Mouse (Mus musculus): ENCODE data around the gene Pxdn. TPM values are rescaled to one million over a fixed set of nuclear protein-coding genes. Genes with fewer than 3 reads are reported as not detected.

Pxdn gene
- polyA plus RNA-seq (2021): 108 TPM

DNA sequence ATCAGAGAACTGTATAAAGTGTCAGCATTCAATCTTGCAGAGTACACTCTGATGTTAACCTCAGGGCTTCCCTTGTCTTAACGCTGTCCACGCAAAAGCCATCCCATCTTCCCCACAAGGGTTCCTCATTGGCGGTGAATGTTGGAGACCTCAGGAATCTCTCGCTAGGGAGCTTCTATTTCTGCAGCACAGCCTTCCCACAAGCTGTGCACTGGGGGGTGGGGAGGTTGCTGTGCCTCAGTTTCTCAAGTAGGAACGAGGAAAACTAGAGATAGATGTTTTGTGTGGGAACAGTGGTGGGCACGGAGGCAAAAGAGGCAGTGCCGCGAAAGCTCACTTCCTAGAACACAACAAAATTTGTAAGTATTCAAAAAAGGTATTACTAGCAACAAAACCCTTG lies at the start of gene Pxdn:
Gene Pxdn (plus strand): TSS at position 301 of the 400 bp plus-strand sequence.
- in situ Hi-C loops (cut with MboI; ENCODE audit: low pct_unique_long_range_greater_than_20kb): no loop called here
- DNase-seq (ENCODE audit: low read depth, low spot score) (no peak), ATAC-seq (no peak)
- H3K27me3 ChIP-seq: no peaks in the 10 kb centered on the region
- TF ChIP-seq CTCF (IDR thresholded peaks at IDR 0.05): no peak
- CTCF ChIA-PET: no interaction called here
- POLR2A ChIA-PET: no interaction called here

DNA sequence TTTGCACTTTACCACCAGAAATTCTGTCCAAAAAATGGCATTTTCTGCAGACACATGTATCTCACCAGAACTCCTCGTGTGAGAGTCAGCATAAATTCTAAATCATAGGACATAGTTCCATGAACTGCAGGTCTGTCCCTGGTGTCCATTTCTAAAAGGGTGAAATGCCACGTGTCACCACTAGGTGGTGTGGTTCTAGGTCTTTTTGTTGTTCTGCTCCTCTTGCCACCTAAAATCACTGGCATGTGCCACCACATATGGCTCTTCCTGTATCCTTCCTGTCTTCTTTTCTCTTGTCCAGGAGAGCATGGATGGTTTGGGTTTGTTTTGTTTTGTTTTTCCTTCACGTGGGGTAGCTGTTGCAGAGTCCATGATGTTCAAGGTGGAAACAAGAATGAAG lies 42.7 kb upstream of the Pxdn start:
- CTCF ChIA-PET: interaction anchor here (2.0 to 2.1 kb wide), 2 partner anchors 12 to 145 kb away, joined by 4 to 5 read pairs; no protein-coding TSS in a partner anchor
- peaks cover 28% of the 10 kb centered on the region for H3K27me3 ChIP-seq
- DNase-seq (ENCODE audit: low read depth, low spot score) (peak; percentile 1), ATAC-seq (peak; percentile 49)
- POLR2A ChIA-PET: no interaction called here
- peak; percentile 86 for TF ChIP-seq CTCF (IDR thresholded peaks at IDR 0.05)
- in situ Hi-C loops (cut with MboI; ENCODE audit: low pct_unique_long_range_greater_than_20kb): no loop called here

DNA sequence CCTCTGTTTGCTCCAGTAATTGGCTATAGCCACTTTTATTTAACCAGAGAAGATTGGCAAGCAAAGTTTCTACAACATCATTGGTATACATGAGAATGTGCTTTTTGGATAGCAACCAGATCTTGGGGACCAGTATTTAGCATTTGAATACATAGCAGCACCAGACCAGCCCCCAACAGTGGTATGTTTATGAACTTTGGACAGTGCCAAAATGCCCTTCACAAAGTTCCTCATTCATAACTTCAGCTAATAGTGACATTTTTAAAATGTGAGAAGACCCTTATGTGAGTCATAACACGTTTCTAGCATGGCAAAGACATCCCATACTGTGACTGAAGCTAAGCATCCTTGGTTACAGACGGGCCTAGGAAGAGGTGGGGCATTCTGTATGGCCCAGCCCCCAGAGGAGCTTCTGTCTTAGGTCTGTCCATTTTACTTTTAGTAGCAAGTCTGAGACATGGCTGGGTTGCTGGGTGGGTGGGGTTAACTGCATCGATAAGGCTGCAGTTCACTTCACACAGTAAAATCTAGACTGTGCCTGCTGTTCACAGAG lies 39.8 kb upstream of the Pxdn start:
- ATAC-seq (no peak), DNase-seq (ENCODE audit: low read depth, low spot score) (no peak)
- ChIA-PET POLR2A (no interaction called here), CTCF (no interaction called here)
- no peak for TF ChIP-seq CTCF (IDR thresholded peaks at IDR 0.05)
- in situ Hi-C loops (cut with MboI; ENCODE audit: low pct_unique_long_range_greater_than_20kb): no loop called here
- H3K27me3 ChIP-seq: peaks cover 23% of the 10 kb centered on the region

DNA sequence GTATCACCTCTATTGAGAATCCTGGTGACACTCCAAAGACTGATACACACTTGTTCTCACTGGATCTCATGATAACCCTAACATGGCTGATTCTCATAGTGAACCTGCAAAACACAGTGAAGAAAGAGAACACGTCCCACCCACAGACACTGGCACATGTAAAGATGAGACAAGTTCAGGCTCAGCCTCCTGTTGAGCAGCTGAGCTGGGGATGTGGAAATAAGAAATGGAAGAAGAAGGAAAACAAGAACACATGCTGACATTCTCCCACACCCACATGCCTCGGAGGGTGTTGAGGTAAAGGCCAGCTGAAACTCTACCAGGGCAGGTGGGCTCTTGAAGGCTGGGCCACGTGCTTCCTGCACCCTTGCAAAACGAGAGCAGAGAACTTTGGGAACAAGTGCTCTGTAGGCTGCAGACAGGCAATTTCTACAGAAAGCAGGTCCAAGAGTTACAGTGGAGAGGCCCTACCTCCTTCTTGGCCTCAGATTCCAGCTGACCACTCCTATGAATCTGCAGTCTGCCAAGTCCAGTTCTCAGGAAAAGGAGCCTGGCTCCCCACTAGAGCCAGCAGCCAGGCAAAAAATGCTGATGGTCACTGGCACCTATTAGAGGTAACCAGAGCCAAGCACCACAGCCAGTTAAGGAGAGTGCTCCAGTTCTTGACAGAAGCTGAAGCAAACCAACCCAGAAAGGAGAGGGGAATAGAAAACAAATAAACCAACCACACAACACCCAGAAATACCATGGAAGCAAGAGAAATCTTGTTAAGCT lies 33.1 kb upstream of the Pxdn start:
- in situ Hi-C loops (cut with MboI; ENCODE audit: low pct_unique_long_range_greater_than_20kb): loop anchor here (5.0 to 25.0 kb wide), 3 partner anchors 461 to 983 kb away; partner anchors contain the start of gene Alkal2
- H3K27me3 ChIP-seq: peaks cover 12% of the 10 kb centered on the region
- CTCF ChIA-PET: interaction anchor here (1.4 to 6.8 kb wide), 2 partner anchors 10 to 137 kb away, joined by 3 to 31 read pairs; no protein-coding TSS in a partner anchor
- POLR2A ChIA-PET: no interaction called here
- DNase-seq (ENCODE audit: low read depth, low spot score) (no peak), ATAC-seq (no peak)
- no peak for TF ChIP-seq CTCF (IDR thresholded peaks at IDR 0.05)

DNA sequence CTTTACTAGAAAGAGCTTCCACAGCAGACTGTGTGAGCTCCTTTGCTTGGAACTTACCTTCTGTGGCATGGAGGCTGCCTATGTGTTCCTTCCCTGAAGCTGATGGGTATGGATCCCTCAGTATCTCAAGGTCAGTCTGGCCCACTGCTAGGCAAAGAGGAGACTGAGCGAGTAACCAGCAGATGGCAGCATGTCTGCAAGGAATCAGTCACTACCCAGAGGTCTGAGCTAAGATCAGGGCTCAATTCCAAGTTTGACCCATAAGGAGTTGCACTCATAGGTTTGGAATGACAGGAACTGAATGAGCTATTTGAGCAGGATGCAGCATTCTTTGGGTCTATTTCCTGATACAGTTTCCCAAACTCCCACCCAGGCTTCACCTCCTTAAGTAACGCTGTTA lies 30.4 kb upstream of the Pxdn start:
- CTCF ChIA-PET: interaction anchor here (0.8 to 4.9 kb wide), 21 partner anchors 11 to 677 kb away, joined by 3 to 77 read pairs (median 4); partner anchors contain the start of gene Tmem18
- POLR2A ChIA-PET: interaction anchor here (0.6 to 1.5 kb wide), 2 partner anchors 134 to 1206 kb away, joined by 3 to 4 read pairs; no protein-coding TSS in a partner anchor
- DNase-seq (ENCODE audit: low read depth, low spot score) (peak; percentile 65), ATAC-seq (peak; percentile 96)
- in situ Hi-C loops (cut with MboI; ENCODE audit: low pct_unique_long_range_greater_than_20kb): loop anchor here (5.0 to 25.0 kb wide), 3 partner anchors 130 to 980 kb away; partner anchors contain the start of gene Alkal2
- TF ChIP-seq CTCF (IDR thresholded peaks at IDR 0.05): peak; percentile 90
- no peaks in the 10 kb centered on the region for H3K27me3 ChIP-seq

DNA sequence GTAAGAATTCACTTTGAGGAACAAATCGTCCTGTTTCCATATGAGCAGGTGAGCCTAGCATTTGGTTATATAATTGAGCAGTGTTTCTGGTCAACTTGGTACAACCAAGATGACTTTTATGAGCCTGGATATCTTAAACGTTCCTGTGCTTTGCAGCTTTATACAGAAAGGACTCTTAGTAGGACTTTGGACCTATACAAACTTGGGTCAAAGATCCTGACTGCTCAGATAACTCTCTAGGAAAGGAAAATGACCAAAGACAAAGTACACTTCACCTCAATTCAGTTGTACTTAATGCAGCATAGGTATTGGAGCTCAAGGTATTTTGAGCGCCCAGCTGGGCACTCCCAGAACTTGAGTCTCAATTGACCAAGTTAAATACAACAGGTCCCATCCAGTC lies 21.3 kb upstream of the Pxdn start:
- TF ChIP-seq CTCF (IDR thresholded peaks at IDR 0.05): no peak
- in situ Hi-C loops (cut with MboI; ENCODE audit: low pct_unique_long_range_greater_than_20kb): loop anchor here (25.0 kb wide), 1 partner anchor 971 kb away; the partner anchor contains the start of gene Alkal2
- no peak for ATAC-seq
- ChIA-PET CTCF (no interaction called here), POLR2A (no interaction called here)
- H3K27me3 ChIP-seq: no peaks in the 10 kb centered on the region
- no peak for DNase-seq (ENCODE audit: low read depth, low spot score)

DNA sequence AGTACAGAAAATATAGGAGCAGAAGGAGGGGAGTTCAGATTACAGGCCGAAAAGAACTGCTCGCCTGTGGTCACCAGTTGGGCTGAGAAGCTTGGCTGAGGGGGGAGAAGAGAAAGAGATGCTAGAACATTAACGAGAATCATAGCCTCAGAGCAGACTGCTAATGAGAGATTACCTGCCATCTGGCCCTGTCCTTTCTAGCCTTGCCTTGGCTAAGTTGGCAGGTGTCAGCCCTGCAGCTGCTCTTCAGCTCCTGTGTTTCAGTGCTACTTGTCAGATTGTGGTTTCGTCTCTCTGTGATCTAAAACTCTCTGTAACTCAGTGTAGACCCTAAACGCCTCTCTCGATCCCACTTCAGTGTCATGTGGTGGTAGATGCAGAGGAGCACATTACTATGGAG lies 20.6 kb upstream of the Pxdn start:
- H3K27me3 ChIP-seq: no peaks in the 10 kb centered on the region
- ATAC-seq (no peak), DNase-seq (ENCODE audit: low read depth, low spot score) (no peak)
- TF ChIP-seq CTCF (IDR thresholded peaks at IDR 0.05): no peak
- in situ Hi-C loops (cut with MboI; ENCODE audit: low pct_unique_long_range_greater_than_20kb): loop anchor here (25.0 kb wide), 1 partner anchor 970 kb away; the partner anchor contains the start of gene Alkal2
- ChIA-PET CTCF (no interaction called here), POLR2A (no interaction called here)

DNA sequence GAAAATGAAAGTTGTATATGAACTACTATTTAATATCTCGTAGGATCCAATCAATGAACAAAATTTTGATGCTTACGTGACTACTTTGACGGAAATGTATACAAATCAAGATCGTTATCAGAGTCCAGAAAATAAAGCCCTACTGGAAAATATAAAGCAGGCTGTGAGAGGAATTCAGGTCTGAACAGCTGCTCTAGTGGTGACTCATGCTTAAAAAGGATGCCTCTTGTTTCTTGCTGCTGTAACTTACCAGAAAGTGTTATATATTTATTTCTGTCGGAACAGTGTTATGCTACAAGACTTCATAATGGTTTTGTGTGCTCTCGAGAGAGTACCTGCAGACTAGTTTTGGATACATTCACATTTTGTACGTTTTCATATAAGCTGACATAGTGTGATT lies 17.1 kb upstream of the Pxdn start:
- no peak for TF ChIP-seq CTCF (IDR thresholded peaks at IDR 0.05)
- DNase-seq (ENCODE audit: low read depth, low spot score) (no peak), ATAC-seq (no peak)
- ChIA-PET POLR2A (no interaction called here), CTCF (interaction anchor here (1.0 to 2.5 kb wide), 4 partner anchors 13 to 124 kb away, joined by 3 to 15 read pairs (median 4); no protein-coding TSS in a partner anchor)
- no peaks in the 10 kb centered on the region for H3K27me3 ChIP-seq
- in situ Hi-C loops (cut with MboI; ENCODE audit: low pct_unique_long_range_greater_than_20kb): loop anchor here (25.0 kb wide), 1 partner anchor 967 kb away; the partner anchor contains the start of gene Alkal2

DNA sequence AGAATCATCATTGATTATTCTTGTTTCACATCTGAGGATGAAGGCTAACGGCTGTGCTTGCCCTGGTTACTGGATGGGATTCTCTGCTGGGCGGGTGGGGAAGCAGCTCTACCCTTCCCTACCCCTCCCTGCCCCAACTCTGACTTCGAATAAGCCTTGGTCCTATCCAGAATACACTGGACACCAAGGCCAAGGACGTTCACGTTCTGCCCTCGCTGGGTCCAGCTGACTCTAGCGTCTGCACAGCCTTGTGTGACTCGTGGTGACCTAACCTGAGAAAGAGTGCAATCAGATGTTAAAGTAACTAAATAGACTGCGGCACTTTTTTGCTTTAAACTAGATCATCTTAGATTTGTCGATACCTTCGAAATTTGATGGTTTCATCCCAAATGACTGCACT lies 15.9 kb upstream of the Pxdn start:
- ChIA-PET CTCF (interaction anchor here (1.0 kb wide), 1 partner anchor 13 kb away, joined by 4 read pairs; no protein-coding TSS in a partner anchor), POLR2A (no interaction called here)
- no peak for TF ChIP-seq CTCF (IDR thresholded peaks at IDR 0.05)
- ATAC-seq (no peak), DNase-seq (ENCODE audit: low read depth, low spot score) (no peak)
- in situ Hi-C loops (cut with MboI; ENCODE audit: low pct_unique_long_range_greater_than_20kb): loop anchor here (25.0 kb wide), 1 partner anchor 966 kb away; the partner anchor contains the start of gene Alkal2
- no peaks in the 10 kb centered on the region for H3K27me3 ChIP-seq

DNA sequence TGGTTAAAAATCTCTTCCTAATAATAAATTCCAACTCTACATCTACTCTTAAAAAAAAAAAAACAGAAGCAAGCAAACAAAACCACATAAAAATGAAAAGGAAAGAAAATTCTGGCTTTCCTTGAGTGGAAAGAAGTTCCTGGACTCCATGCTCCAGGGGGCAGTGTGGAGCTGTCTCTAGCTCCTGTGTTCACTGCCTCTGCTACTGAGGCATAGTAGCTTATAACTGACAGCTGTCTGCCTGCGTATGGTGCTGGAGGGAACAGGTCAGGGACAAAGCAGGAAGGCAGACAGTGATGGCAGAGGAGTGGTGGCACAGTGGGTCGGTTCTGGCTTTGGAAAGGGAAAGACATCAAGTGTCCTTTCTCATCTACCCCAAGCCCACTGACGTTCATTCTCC lies 10.5 kb upstream of the Pxdn start:
- POLR2A ChIA-PET: interaction anchor here (0.6 kb wide), 1 partner anchor 97 kb away, joined by 4 read pairs; no protein-coding TSS in a partner anchor
- DNase-seq (ENCODE audit: low read depth, low spot score): no peak
- no peaks in the 10 kb centered on the region for H3K27me3 ChIP-seq
- in situ Hi-C loops (cut with MboI; ENCODE audit: low pct_unique_long_range_greater_than_20kb): no loop called here
- ATAC-seq: no peak
- CTCF ChIA-PET: interaction anchor here (0.7 to 5.6 kb wide), 10 partner anchors 12 to 115 kb away, joined by 3 to 60 read pairs (median 6); no protein-coding TSS in a partner anchor
- TF ChIP-seq CTCF (IDR thresholded peaks at IDR 0.05): peak; percentile 85

Data from Patski (cell line).